Mouse (Mus musculus) myocyte (in vitro differentiated cells): Measurements from ENCODE around the gene Lcmt1.

Source experiments
- MYOG ChIP-seq, 3 experiments: IDR thresholded peaks; one replicate each; pipeline ENCODE4 v1.6.1; 2011; ENCODE audit warnings: control low read depth in 2 of 3, low read depth in 2 of 3, mild to moderate bottlenecking in 2 of 3; ENCODE audit not compliant: insufficient read length in 2 of 3, control insufficient read depth in 1 of 3, insufficient read depth in 1 of 3
- POLR2A ChIP-seq: IDR thresholded peaks from one replicate; pipeline ENCODE4 v1.6.1; 2011; ENCODE audit warnings: low read depth, mild to moderate bottlenecking, control low read depth, moderate library complexity; ENCODE audit not compliant: insufficient read length
- SRF ChIP-seq: IDR thresholded peaks from one replicate; pipeline ENCODE4 v1.6.1; 2011; ENCODE audit warnings: low read depth; ENCODE audit not compliant: control insufficient read depth, insufficient read length

DNA sequence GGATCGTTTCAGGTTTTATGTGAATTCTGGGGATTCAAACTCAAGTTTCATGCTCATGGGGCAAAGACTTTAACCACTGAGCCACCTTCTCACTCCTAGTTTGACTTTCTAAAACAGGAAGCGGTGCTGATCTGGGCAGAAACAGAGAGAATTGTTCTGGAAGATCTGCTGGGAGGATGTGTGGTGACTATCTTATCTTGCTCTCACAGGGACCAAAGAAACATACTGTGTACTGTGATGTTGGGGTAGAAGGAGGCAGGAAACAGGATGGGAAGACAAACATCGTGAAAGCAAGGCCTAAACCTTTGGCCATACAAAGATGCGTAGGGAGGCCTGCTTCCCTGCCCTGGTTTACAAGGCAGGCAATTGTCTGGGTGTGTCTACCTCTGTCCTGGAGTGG, 89.7 kb downstream of the Lcmt1 start:
- TF ChIP-seq SRF = no peak
- TF ChIP-seq POLR2A = no peak
- no peak for TF ChIP-seq MYOG (IDR thresholded peaks at IDR 0.05; ENCODE audit: control insufficient read depth in 1 of 3, insufficient read depth in 1 of 3, insufficient read length in 2 of 3, low read depth in 2 of 3)
